Mouse (Mus musculus): Measurements from ENCODE around the gene Dcst2.

Gene Dcst2

DNA sequence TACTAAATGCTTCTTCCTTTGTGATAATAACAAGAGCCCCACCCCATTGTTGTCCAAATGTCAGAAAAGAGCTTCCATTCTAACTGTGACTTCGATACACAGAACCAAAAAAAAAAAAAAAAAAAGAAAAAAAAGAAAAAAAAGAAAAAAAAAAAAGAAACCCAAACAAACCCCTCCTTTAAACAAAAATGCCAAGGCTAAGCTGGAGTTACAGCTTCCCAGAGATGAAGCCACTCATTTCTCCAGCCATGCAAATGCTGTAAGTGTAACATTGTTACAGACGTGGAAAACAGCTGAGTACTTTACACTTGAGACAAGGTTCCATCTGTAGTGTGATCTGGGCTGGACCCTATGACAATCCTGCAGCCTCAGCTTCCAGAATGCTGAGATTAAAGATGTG, 55.4 kb downstream of the Dcst2 start:
- no peak for DNase-seq

DNA sequence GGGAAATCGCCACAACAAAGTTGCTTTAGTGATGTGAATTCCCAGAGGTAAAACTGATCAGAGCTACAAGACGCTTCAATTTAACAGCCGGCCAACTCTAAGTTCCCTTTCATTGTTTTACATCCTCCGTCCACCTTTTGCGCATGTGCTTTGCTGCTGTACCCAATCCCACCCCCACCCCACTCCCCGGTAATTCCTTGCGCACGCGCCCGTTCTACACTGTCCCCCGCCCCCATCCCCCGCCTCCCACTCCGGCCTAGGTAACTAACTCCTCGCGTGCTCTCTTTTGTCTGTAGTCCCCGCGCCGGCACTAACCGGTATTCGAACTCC, 56.0 kb downstream of the Dcst2 start:
- DNase-seq: peak; percentile 92

DNA sequence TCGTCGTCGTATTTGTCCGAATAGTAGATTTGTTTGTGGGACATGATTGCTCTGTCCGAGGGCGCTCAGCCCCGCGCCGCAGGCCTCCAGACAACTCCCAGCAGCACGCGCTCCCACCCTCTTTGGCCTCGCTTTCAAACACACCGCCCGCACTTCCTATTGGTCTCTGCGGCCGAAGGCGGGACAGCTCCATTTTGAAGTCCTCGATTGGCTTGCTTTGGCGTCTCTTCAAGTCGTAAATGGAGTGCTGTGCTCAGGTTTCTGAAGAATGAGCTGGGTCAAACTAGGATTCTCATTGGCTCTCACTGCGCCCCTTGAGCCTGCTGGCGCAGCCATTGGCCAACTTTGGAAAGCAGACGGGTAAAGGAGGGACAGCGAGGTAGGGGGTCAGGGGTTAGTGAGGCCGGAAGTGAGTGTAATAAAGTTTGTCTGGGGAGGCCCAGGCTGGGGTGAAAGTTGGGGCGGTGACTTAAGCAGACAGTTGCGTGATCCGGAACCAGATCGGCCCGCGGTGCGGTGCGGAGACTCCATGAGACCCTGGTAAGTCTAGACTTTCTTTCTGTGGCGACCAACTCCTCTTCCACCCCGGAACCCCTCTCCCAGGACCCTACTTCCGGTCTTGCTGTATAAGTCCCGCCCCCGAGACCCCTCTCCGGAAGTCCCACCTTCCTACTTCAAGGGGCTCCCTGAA, 56.5 kb downstream of the Dcst2 start, which contains the start of the genes Cks1b and Shc1:
TSS of gene Cks1b (minus strand) at position 214 of the 691 bp plus-strand sequence.
TSS of gene Shc1 (plus strand) at position 274 of the 691 bp plus-strand sequence.
- DNase-seq: peak; percentile 97

DNA sequence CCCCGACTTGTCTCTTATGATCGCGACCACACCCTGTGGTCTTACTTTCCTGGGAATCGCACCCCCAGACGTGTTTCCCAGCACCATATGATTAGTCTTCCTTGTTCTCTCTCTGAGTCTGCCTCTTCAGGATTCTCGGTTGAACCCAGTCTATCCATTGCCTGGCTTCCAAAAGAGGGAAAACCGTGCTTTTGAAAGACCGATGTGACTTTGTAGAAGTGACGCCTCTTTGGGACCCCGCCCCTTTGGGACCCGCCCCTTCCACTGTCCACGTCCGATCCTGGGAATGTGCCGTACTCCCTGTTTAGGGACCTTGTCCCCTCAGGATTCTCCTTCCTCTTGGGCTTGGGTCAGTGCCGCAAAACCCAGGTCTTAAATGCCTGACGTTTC, 57.1 kb downstream of the Dcst2 start:
- peak; percentile 88 for DNase-seq

DNA sequence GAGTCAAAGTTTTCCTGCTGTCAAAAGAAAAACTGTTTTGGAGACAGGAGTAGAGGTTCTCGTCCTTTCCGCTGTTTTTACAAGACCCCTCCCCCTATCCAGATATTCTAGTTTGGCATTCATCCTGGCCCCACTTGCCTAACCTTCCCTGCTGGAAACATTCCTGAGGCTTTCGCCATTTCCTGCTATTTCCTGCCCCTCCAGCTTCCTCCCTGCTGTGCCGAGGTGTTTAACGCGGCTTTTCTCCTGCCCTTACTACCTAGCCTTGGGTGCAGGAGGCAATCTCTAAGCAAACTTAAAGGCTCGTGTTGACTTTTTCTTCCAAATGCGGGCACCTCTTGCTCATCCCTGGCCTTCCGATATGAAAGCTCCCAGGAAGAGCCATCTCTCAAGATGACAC, 57.8 kb downstream of the Dcst2 start:
- DNase-seq: peak; percentile 68

DNA sequence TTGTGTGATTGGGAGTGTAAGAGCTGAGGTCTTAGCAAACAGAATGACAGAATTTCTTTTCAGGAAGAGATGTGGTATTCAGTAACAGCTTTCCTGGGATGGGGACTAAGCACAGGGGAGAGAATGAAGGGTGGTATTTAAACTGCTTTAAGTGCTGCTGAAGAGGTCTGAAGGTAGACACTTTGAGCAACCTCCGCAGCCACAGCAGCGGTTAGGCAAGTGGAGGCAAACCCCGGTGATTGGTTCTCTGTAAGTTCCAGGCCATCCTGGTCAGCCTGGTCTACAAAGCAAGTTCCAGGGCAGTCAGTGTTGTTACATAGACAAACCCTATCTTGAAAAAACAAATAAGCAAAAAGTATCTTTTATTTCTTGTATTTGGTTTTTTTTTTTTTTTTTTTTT, 58.2 kb downstream of the Dcst2 start:
- DNase-seq: no peak

DNA sequence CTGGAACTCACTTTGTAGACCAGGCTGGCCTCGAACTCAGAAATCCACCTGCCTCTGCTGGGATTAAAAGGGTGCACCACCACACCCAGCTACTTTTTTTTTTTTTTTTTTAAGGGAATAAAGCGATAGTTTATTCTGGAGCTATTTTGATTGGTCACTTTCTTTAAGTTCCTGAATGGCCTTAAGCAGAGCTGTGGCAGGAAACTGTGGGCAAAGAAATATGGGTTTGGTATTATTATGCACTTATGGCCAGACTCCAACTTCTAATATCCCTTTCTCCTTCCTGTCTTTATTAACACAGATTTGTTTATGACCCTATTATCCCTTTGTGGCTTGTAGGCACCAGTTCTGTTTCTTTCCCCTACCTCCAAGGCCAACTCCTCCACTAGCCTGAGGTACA, 58.6 kb downstream of the Dcst2 start:
- DNase-seq: no peak

DNA sequence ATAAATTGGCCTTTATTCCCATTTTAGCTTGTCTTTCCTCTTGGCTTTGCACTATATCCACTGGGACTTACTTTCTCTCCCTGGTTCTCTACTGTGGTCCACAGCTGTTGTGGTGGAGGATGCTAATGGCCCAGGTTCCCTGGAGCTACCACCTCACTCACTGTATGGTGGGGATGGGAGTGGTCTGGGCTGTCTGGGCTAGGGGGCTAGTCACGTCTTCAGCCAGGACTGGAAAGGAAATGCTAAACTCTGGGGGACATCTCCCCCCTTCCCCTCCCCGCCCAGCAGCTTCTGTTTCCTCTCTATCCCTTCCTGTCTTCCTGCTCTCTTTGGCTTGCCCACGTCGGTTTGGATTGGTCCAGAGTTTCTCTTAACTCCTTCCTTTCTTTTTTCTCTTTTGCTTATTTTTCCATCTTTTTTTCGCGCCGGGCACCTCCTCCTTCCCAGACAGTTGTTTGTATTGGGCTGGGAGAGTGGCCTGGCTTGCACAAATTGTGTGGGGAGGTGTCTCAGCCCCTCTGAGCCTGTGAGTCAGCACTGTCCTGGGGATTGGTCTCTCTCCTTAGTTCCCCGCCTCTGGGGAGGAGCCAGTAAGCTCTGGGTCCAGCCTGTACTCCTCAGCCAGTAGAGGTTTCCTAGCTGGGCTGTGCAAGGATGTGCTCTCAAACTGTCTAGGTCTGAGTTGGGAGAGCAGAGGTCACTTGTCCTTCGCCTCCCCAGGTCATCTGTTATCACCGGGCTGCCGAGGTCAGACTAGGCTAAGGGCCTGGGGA, 59.4 kb downstream of the Dcst2 start:
- peak; percentile 90 for DNase-seq

DNA sequence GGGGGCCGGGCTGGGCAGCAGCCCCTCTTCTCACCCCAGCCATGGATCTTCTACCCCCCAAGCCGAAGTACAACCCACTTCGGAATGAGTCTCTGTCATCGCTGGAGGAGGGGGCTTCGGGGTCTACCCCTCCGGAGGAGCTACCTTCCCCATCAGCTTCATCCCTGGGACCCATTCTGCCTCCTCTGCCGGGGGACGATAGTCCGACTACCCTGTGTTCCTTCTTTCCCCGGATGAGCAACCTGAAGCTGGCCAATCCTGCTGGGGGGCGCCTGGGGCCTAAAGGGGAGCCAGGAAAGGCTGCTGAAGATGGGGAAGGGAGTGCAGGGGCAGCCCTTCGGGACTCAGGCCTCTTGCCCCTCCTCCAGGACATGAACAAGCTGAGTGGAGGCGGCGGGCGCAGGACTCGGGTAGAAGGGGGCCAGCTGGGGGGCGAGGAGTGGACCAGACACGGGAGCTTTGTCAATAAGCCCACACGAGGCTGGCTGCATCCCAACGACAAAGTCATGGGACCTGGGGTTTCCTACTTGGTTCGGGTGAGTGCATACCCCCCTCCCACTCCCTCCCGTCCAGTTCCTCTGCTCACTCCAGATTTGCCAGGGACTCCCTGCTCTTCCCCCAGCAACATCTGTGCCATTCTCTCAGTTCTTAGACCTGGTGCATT, 60.2 kb downstream of the Dcst2 start:
- peak; percentile 34 for DNase-seq

DNA sequence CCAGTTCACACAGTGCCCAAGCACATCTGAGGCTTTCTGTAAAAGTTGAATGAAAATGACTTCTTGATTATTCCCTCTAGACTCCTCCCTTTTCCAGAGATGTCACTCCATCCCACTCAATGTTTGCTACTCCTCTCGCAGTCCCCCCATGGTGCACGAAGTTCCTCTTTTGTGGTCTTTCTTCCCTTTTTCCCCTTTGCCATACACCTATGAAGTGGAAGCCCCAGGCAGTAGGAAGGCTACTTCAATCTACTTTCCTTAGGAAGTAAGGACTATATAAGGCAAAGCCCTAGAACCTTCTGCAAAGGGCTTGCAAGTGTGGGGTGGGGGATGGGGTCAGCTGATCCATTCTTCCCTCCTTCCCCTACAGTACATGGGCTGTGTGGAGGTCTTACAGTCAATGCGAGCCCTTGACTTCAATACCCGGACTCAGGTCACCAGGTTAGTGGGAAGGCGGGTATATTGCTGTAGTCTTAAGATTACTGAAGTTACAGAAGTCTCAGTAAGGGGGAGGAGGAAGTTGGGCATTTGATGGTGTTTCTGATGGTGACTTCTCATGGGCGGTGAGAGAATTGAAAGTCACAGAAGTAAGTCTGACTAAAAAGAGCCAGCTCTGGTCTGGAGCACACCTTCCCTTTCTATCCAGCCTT, 60.9 kb downstream of the Dcst2 start:
- no peak for DNase-seq

DNA sequence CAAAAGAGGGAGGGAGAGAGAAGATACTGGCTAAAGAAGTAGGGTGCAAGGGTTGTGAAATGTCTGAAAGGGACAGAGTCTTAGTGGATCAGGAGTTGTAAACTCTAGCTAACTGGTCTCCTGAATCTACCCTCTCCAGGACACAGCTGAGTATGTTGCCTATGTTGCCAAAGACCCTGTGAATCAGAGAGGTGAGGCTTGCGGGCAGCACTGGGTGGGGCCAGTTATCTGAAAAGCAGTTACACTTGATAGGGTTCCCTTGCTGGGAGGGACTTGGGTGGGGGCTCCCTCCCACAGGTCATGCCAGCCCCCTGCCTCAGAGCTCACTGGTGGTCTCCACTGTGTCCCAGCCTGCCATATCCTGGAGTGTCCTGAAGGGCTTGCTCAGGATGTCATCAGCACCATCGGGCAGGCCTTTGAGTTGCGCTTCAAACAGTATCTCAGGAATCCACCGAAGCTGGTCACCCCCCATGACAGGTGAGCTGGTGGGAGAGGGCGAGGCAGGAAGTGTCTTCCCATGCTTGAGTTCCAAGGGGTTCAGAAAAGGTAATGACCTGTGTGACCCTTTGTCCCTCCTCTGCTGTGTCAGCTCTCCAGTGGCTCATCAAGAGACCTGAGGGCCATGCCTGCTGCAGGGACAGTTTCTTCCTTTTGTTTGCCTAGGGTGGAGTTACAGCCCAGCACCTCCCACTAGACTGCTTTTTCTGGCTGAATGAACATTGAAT, 62.8 kb downstream of the Dcst2 start:
- DNase-seq: no peak

DNA sequence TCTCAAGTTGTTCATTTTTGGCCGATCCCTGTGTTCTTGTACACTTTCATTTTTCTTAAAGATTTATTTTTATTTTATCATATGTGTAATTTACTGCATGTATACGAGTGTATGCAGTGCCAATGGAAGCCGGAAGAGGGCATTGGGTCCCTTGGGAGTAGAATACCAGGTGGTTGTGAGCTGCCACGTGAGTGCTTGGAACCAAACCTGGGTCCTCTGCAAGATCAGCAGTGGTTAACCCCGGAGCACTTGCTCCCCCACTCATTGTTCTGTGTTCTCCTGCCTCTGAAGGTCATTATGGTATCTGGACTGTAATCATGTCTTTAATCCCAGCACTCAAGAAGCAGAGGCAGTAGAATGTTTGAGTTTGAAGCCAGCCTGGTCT, 63.4 kb downstream of the Dcst2 start:
- DNase-seq: no peak

DNA sequence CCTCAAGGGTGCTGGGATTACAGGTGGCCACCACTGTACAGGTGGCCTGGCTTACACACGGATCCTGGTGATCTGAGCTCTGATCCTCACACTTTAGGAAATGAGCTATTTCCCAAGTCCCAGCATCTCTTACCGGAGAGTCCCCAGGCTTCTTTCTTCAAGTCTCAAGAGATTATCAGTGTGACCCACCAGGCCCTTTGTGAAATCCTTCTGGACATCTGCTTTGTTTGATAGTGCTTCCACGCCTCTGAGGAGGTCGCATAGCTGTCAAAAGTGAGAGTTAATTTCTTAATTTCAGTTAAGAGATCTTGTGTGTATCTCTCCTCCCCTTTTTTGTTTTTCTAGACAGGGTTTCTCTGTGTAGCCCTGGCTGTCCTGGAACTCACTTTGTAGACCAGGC, 64.1 kb downstream of the Dcst2 start:
- no peak for DNase-seq
